Mouse (Mus musculus) ES-E14 (cell line): ENCODE measurements around the gene Snn. TPM values are rescaled to one million over a fixed set of nuclear protein-coding genes. Genes with fewer than 3 reads are reported as not detected.
"Not testable (repeated sequence)": the region's sequence is repeated elsewhere in the genome, so short reads cannot be mapped to it uniquely, and the experiment has no call there.

Experiments used
- DNase-seq: peaks from one replicate; pipeline ENCODE4 v3.0.0-alpha.2; 2013; ENCODE audit warnings: low read depth, low spot score
- H3K27ac ChIP-seq: 2 replicates; pipeline ENCODE4 v1.5.1; 2012; ENCODE audit warnings: low read depth, mild to moderate bottlenecking, low read length, moderate library complexity, mixed read lengths; ENCODE audit not compliant: poor library complexity, insufficient read depth, severe bottlenecking
- H3K36me3 ChIP-seq: 2 replicates; pipeline ENCODE4 v1.6.1; 2012; ENCODE audit warnings: mild to moderate bottlenecking, low read length, moderate library complexity, mixed read lengths; ENCODE audit not compliant: control insufficient read depth, poor library complexity, insufficient read depth, severe bottlenecking
- H3K4me1 ChIP-seq, 2 experiments: fragments of 150-350 bp in 1 of 2; sonication (generic) in 1 of 2; 2 replicates each; pipeline ENCODE4 v1.6.1; 2012; ENCODE audit warnings: low read length in 2 of 2, mild to moderate bottlenecking in 1 of 2, mixed read lengths in 1 of 2; ENCODE audit not compliant: control insufficient read depth in 2 of 2, insufficient read depth in 2 of 2, poor library complexity in 1 of 2
- H3K4me3 ChIP-seq, 2 experiments: fragments of 150-350 bp in 1 of 2; sonication (generic) in 1 of 2; 2 replicates each; pipeline ENCODE4 v1.5.1; 2012; ENCODE audit warnings: low read length in 2 of 2, low read depth in 1 of 2, mild to moderate bottlenecking in 1 of 2, mixed read lengths in 1 of 2; ENCODE audit not compliant: insufficient read depth in 1 of 2, poor library complexity in 1 of 2, severe bottlenecking in 1 of 2
- H3K9ac ChIP-seq: 2 replicates; pipeline ENCODE4 v1.6.1; 2012; ENCODE audit warnings: low read depth, mild to moderate bottlenecking, low read length, mixed read lengths; ENCODE audit not compliant: poor library complexity, insufficient read depth, severe bottlenecking
- H3K9me3 ChIP-seq: fragments of 150-350 bp; sonication (generic); 2 replicates; pipeline ENCODE4 v1.6.1; 2012; ENCODE audit warnings: low read depth, mild to moderate bottlenecking, low read length; ENCODE audit not compliant: control insufficient read depth, insufficient read depth
- CHD2 ChIP-seq: IDR thresholded peaks from 2 replicates; pipeline ENCODE4 v1.6.1; 2014; ENCODE audit warnings: mild to moderate bottlenecking, low read depth, low read length, inconsistent platforms
- HCFC1 ChIP-seq: IDR thresholded peaks from 2 replicates; pipeline ENCODE4 v1.6.1; 2012; ENCODE audit warnings: low read length, inconsistent platforms, borderline replicate concordance; ENCODE audit not compliant: insufficient read depth
- MAFK ChIP-seq: IDR thresholded peaks from 2 replicates; pipeline ENCODE4 v1.6.1; 2014; ENCODE audit warnings: mild to moderate bottlenecking, low read depth, low read length, inconsistent platforms; ENCODE audit not compliant: insufficient read depth
- ZC3H11A ChIP-seq: IDR thresholded peaks from 2 replicates; pipeline ENCODE4 v1.6.1; 2012; ENCODE audit warnings: low read depth, mild to moderate bottlenecking, inconsistent platforms, low read length, borderline replicate concordance
- ZNF384 ChIP-seq: IDR thresholded peaks from 2 replicates; pipeline ENCODE4 v1.6.1; 2012; ENCODE audit warnings: low read depth, low read length, inconsistent platforms
- in situ Hi-C, 2 experiments: fragments of 600-800 bp; cut with MboI; formaldehyde crosslinking; loops; one replicate each; pipeline ENCODE4 v1.15.1; 2025; ENCODE audit warnings: low sequenced_read_pairs in 2 of 2, inconsistent platforms in 1 of 2; ENCODE audit not compliant: unreplicated experiment in 2 of 2
- total RNA-seq: library from RNA; depleted of rRNA; stranded (reverse); fragments of 300-350 nt; gene quantifications from 2 replicates; pipeline ENCODE4 v1.2.3, GENCODE M21; 2012; rRNA removed

Snn gene
- total RNA-seq, result 10.2 and 13.5 TPM in 2 replicates

GRCm38 (mm10) chr16:11060645-11061044, at the start of gene Snn:
Gene Snn, plus strand, starts transcription at chr16:11060945.
- TF ChIP-seq CHD2 (no peak), HCFC1 (no peak), MAFK (no peak), ZNF384 (no peak), ZC3H11A (no peak)
- DNase-seq, result no peak
- H3K4me1 ChIP-seq, result no peaks in the 10 kb centered on the region
- H3K9me3 ChIP-seq, result no peaks in the 10 kb centered on the region
- in situ Hi-C loops, result no loop called here
- no peak within 1 kb of the TSS for H3K4me3 ChIP-seq
- no peak within 1 kb of the TSS for H3K9ac ChIP-seq
- no peak within 1 kb of the TSS for H3K27ac ChIP-seq
- no peaks in the 10 kb centered on the region for H3K36me3 ChIP-seq

- Histone ChIP-seq H3K36me3 (no peaks in the 10 kb centered on the region), H3K4me3 (no peak overlapping the region), H3K4me1 (peaks cover 12 to 14% of the 10 kb centered on the region in 2 experiments; a peak in 3 of 4 replicates), H3K9ac (no peak overlapping the region), H3K27ac (no peak overlapping the region), H3K9me3 (no peaks in the 10 kb centered on the region)
- no peak for DNase-seq
- TF ChIP-seq CHD2 (no peak), HCFC1 (no peak), ZC3H11A (no peak), ZNF384 (no peak), MAFK (no peak)
- in situ Hi-C loops, result no loop called here
Observed at GRCm38 (mm10) chr16:11011206-11011605, 49.5 kb upstream of the Snn start.

GRCm38 (mm10) chr16:11011939-11012338, 48.8 kb upstream of the Snn start:
- Histone ChIP-seq H3K27ac (no peak overlapping the region), H3K4me1 (peaks cover 12 to 14% of the 10 kb centered on the region in 2 experiments; a peak in 3 of 4 replicates), H3K9ac (no peak overlapping the region), H3K4me3 (no peak overlapping the region), H3K9me3 (no peaks in the 10 kb centered on the region), H3K36me3 (no peaks in the 10 kb centered on the region)
- in situ Hi-C loops, result no loop called here
- DNase-seq, result no peak
- TF ChIP-seq MAFK (no peak), HCFC1 (no peak), CHD2 (no peak), ZC3H11A (no peak), ZNF384 (no peak)

- H3K4me1 ChIP-seq, result peaks cover 10 to 12% of the 10 kb centered on the region in 2 experiments; a peak in 3 of 4 replicates
- no peak for TF ChIP-seq ZNF384
- TF ChIP-seq CHD2, result no peak
- no peak for TF ChIP-seq HCFC1
- TF ChIP-seq MAFK, result no peak
- TF ChIP-seq ZC3H11A, result no peak
- in situ Hi-C loops, result no loop called here
- H3K9ac ChIP-seq, result no peak overlapping the region
- no peak for DNase-seq
- no peaks in the 10 kb centered on the region for H3K9me3 ChIP-seq
- H3K27ac ChIP-seq, result no peak overlapping the region
- H3K36me3 ChIP-seq, result no peaks in the 10 kb centered on the region
- no peak overlapping the region for H3K4me3 ChIP-seq
Observed at GRCm38 (mm10) chr16:11012571-11013463, 47.9 kb upstream of the Snn start.

- H3K9me3 ChIP-seq, in situ Hi-C loops, H3K36me3 ChIP-seq, H3K9ac ChIP-seq, H3K4me3 ChIP-seq, H3K27ac ChIP-seq, DNase-seq: not testable (repeated sequence)
- peaks cover 9 to 13% of the 10 kb centered on the region in 2 experiments; a peak in 3 of 4 replicates for H3K4me1 ChIP-seq
Observed at GRCm38 (mm10) chr16:11013464-11014147, 47.1 kb upstream of the Snn start.
